Mouse (Mus musculus): ENCODE results near the gene Ing2. TPM values are rescaled to one million over a fixed set of nuclear protein-coding genes. Genes with fewer than 3 reads are reported as not detected.

Gene Ing2
- polyA plus RNA-seq, 1 experiment, result 46.6 TPM

- H3K4me1 ChIP-seq (ENCODE audit: control insufficient read depth, insufficient read depth, low read length), result no peaks in the 10 kb centered on the region
- H3K27ac ChIP-seq (ENCODE audit: insufficient read depth, low read length), result no peak overlapping the region
- H3K4me3 ChIP-seq (ENCODE audit: insufficient read depth, low read length), result no peak overlapping the region
- no peak for TF ChIP-seq POLR2A (IDR thresholded peaks at IDR 0.05; ENCODE audit: extremely low read depth, insufficient read depth, low read length)
- TF ChIP-seq CTCF (IDR thresholded peaks at IDR 0.05; ENCODE audit: extremely low read depth, insufficient read depth, low read length), result no peak
These were observed 15.9 kb downstream of the Ing2 start for GRCm38 (mm10) chr8:47659463-47659862.

- H3K27ac ChIP-seq (ENCODE audit: insufficient read depth, low read length), result no peak overlapping the region
- no peak overlapping the region for H3K4me3 ChIP-seq (ENCODE audit: insufficient read depth, low read length)
- no peak for TF ChIP-seq POLR2A (IDR thresholded peaks at IDR 0.05; ENCODE audit: extremely low read depth, insufficient read depth, low read length)
- no peak for TF ChIP-seq CTCF (IDR thresholded peaks at IDR 0.05; ENCODE audit: extremely low read depth, insufficient read depth, low read length)
- no peaks in the 10 kb centered on the region for H3K4me1 ChIP-seq (ENCODE audit: control insufficient read depth, insufficient read depth, low read length)
These were observed 20.9 kb downstream of the Ing2 start for GRCm38 (mm10) chr8:47654406-47654805.

GRCm38 (mm10) chr8:47652737-47653076 lies 22.6 kb downstream of the Ing2 start:
- TF ChIP-seq POLR2A (IDR thresholded peaks at IDR 0.05; ENCODE audit: extremely low read depth, insufficient read depth, low read length) (no peak), CTCF (IDR thresholded peaks at IDR 0.05; ENCODE audit: extremely low read depth, insufficient read depth, low read length) (no peak)

DNA sequence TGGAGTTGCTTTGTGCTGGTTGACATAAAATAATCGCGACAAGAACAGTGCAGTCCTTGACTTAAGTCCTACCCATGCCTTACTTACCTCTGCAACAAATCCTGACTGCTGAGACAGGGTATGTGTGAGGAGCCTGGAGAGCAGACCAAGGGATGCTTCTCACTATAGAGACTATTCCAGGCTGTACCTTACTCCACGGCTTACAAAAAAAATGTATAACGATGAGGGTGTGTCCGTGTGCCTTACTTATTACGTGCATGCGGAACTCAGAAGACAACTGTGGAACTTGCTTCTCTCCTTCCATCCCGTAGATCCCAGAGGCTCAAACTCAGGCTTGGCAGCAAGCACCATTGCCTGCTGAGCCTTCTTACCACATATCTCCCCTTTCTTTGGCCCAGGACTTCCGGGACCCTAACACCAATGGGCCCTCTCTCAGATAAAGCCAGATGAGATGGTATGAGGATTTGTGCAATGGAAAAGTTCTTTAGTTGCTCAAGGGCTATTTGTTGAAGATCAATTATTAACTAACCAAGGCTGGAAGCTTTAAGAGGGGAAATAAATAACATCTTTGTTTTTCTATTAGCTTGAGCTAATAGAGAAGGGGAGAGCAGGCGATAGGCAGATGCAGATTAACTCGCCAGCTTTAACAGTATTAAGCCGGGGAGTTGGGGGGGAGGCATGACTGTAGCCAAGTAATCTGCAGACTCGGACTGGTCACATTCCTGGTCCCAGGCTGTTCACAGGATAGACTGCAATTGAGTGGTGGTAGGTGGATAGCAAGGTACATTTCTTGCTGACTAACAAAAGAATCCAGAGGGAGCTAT lies 23.2 kb downstream of the Ing2 start:
- TF ChIP-seq CTCF (IDR thresholded peaks at IDR 0.05; ENCODE audit: extremely low read depth, insufficient read depth, low read length) (no peak), POLR2A (IDR thresholded peaks at IDR 0.05; ENCODE audit: extremely low read depth, insufficient read depth, low read length) (no peak)
- no peak overlapping the region for H3K27ac ChIP-seq (ENCODE audit: insufficient read depth, low read length)
- no peaks in the 10 kb centered on the region for H3K4me1 ChIP-seq (ENCODE audit: control insufficient read depth, insufficient read depth, low read length)
- no peak overlapping the region for H3K4me3 ChIP-seq (ENCODE audit: insufficient read depth, low read length)

More at GRCm38 (mm10) chr8:47652737-47653076, 22.6 kb downstream of the Ing2 start:
- no peak overlapping the region for H3K4me3 ChIP-seq (ENCODE audit: insufficient read depth, low read length)
- H3K4me1 ChIP-seq (ENCODE audit: control insufficient read depth, insufficient read depth, low read length), result no peaks in the 10 kb centered on the region
- no peak overlapping the region for H3K27ac ChIP-seq (ENCODE audit: insufficient read depth, low read length)

DNA sequence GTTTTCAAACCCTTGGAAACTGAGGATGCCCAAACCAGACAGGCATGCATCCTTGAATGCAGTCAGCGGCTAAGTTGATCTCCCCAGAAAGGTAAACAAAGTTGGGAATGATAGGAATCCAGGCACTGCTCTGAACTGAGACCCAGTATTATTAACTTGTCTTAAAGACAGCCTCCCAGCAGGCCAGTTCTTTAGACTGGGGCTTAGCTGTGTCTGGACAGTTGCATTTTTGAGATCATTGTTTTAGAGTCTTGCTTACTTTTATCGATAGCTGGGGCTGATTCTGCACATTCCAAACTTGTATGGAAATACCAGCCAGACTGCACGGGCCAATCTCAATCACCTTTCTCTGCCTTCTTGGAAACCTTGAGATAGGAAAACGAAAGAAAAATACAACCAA lies 24.5 kb downstream of the Ing2 start:
- TF ChIP-seq POLR2A (IDR thresholded peaks at IDR 0.05; ENCODE audit: extremely low read depth, insufficient read depth, low read length) (no peak), CTCF (IDR thresholded peaks at IDR 0.05; ENCODE audit: extremely low read depth, insufficient read depth, low read length) (no peak)
- Histone ChIP-seq H3K4me3 (ENCODE audit: insufficient read depth, low read length) (no peak overlapping the region), H3K27ac (ENCODE audit: insufficient read depth, low read length) (no peak overlapping the region), H3K4me1 (ENCODE audit: control insufficient read depth, insufficient read depth, low read length) (no peaks in the 10 kb centered on the region)

GRCm38 (mm10) chr8:47649551-47649950 lies 25.8 kb downstream of the Ing2 start:
- Histone ChIP-seq H3K27ac (ENCODE audit: insufficient read depth, low read length) (no peak overlapping the region), H3K4me1 (ENCODE audit: control insufficient read depth, insufficient read depth, low read length) (no peaks in the 10 kb centered on the region), H3K4me3 (ENCODE audit: insufficient read depth, low read length) (no peak overlapping the region)
- TF ChIP-seq POLR2A (IDR thresholded peaks at IDR 0.05; ENCODE audit: extremely low read depth, insufficient read depth, low read length) (no peak), CTCF (IDR thresholded peaks at IDR 0.05; ENCODE audit: extremely low read depth, insufficient read depth, low read length) (no peak)

DNA sequence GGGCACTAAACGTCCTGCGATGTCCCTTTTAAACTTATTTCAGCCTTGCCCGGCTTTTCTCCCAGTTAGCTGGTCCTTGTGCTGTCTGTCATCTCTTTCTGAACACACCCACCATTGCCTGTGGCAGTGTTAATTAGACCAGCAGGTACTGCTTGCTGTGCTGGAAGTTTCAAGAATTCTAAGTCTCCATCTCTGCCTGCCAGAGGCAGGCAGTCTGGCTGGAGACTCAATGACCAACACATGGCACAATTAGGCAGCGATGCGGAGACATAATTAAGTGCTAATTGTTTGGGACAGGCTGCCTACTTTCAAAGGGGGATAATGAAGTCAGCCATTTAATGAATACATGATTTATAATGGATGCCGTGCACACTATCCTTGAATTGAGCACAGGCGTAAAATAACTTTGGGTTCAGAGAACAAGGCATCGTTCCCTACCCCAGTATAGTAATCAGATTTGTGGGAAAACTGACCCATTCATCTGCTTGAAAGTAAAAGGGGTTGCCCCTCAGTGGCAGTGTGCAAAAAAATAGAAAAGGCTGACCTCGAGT lies 32.8 kb downstream of the Ing2 start:
- no peak for TF ChIP-seq POLR2A (IDR thresholded peaks at IDR 0.05; ENCODE audit: extremely low read depth, insufficient read depth, low read length)
- TF ChIP-seq CTCF (IDR thresholded peaks at IDR 0.05; ENCODE audit: extremely low read depth, insufficient read depth, low read length), result no peak
- no peak overlapping the region for H3K27ac ChIP-seq (ENCODE audit: insufficient read depth, low read length)
- H3K4me1 ChIP-seq (ENCODE audit: control insufficient read depth, insufficient read depth, low read length), result no peaks in the 10 kb centered on the region
- no peak overlapping the region for H3K4me3 ChIP-seq (ENCODE audit: insufficient read depth, low read length)

- H3K27ac ChIP-seq (ENCODE audit: insufficient read depth, low read length), result no peak overlapping the region
- no peaks in the 10 kb centered on the region for H3K4me1 ChIP-seq (ENCODE audit: control insufficient read depth, insufficient read depth, low read length)
- H3K4me3 ChIP-seq (ENCODE audit: insufficient read depth, low read length), result no peak overlapping the region
- no peak for TF ChIP-seq POLR2A (IDR thresholded peaks at IDR 0.05; ENCODE audit: extremely low read depth, insufficient read depth, low read length)
- no peak for TF ChIP-seq CTCF (IDR thresholded peaks at IDR 0.05; ENCODE audit: extremely low read depth, insufficient read depth, low read length)
These were observed 38.2 kb downstream of the Ing2 start for GRCm38 (mm10) chr8:47637152-47637551.

GRCm38 (mm10) chr8:47636032-47636431 lies 39.3 kb downstream of the Ing2 start:
- no peak overlapping the region for H3K4me3 ChIP-seq (ENCODE audit: insufficient read depth, low read length)
- no peak overlapping the region for H3K27ac ChIP-seq (ENCODE audit: insufficient read depth, low read length)
- TF ChIP-seq CTCF (IDR thresholded peaks at IDR 0.05; ENCODE audit: extremely low read depth, insufficient read depth, low read length), result no peak
- no peak for TF ChIP-seq POLR2A (IDR thresholded peaks at IDR 0.05; ENCODE audit: extremely low read depth, insufficient read depth, low read length)
- H3K4me1 ChIP-seq (ENCODE audit: control insufficient read depth, insufficient read depth, low read length), result no peaks in the 10 kb centered on the region

DNA sequence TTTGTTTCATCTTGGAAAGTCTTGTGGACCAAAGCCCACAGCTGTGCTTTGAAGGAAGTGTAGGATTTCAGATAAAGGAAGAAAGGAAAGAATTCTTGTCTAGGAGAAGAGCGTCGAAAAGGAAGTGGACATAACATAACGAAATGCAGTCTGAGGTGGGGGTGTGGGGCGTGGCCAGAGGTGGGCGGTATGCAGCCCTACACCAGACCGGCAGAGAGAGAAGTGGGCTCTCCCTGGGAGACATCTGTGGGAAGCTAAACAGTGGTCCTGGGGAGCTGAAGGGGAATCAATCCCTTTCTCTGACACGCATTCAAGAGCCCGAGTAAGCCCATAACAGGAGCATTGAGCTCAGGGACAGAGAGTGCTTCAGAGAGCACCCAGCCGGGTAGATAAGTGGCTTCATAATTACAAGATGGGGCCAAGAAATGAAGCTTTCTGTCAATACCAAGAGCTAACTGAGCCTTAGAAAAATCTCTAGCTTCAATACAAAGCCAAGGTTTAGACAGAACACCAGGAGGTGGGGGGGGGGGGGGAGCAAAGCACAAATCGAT lies 40.5 kb downstream of the Ing2 start:
- TF ChIP-seq POLR2A (IDR thresholded peaks at IDR 0.05; ENCODE audit: extremely low read depth, insufficient read depth, low read length) (no peak), CTCF (IDR thresholded peaks at IDR 0.05; ENCODE audit: extremely low read depth, insufficient read depth, low read length) (no peak)
- H3K4me1 ChIP-seq (ENCODE audit: control insufficient read depth, insufficient read depth, low read length), result no peaks in the 10 kb centered on the region
- no peak overlapping the region for H3K4me3 ChIP-seq (ENCODE audit: insufficient read depth, low read length)
- no peak overlapping the region for H3K27ac ChIP-seq (ENCODE audit: insufficient read depth, low read length)

Measured in cortical plate, adult 2 months (tissue).